Mouse (Mus musculus) duodenum, adult 2 months (tissue): ENCODE results near the gene Rbpms2. TPM values are rescaled to one million over a fixed set of nuclear protein-coding genes. Genes with fewer than 3 reads are reported as not detected.

Experiments used
- polyA plus RNA-seq: library from polyadenylated mRNA; depleted of rRNA; stranded (reverse); fragments of >200 nt; gene quantifications from 2 replicates; pipeline ENCODE4 v1.2.3, GENCODE M21; 2012; ENCODE audit warnings: low replicate concordance; rRNA removed

Gene Rbpms2
- polyA plus RNA-seq: 24.6 and 30.1 TPM in 2 replicates

GRCm38 (mm10) chr9:65629025-65629766 lies at the start of gene Rbpms2:
Rbpms2 (plus strand) TSS chr9:65629648.

GRCm38 (mm10) chr9:65579781-65580371 lies 49.6 kb upstream of the Rbpms2 start, which contains the start of gene Plekho2:
Plekho2 (minus strand) TSS chr9:65580040.

DNA sequence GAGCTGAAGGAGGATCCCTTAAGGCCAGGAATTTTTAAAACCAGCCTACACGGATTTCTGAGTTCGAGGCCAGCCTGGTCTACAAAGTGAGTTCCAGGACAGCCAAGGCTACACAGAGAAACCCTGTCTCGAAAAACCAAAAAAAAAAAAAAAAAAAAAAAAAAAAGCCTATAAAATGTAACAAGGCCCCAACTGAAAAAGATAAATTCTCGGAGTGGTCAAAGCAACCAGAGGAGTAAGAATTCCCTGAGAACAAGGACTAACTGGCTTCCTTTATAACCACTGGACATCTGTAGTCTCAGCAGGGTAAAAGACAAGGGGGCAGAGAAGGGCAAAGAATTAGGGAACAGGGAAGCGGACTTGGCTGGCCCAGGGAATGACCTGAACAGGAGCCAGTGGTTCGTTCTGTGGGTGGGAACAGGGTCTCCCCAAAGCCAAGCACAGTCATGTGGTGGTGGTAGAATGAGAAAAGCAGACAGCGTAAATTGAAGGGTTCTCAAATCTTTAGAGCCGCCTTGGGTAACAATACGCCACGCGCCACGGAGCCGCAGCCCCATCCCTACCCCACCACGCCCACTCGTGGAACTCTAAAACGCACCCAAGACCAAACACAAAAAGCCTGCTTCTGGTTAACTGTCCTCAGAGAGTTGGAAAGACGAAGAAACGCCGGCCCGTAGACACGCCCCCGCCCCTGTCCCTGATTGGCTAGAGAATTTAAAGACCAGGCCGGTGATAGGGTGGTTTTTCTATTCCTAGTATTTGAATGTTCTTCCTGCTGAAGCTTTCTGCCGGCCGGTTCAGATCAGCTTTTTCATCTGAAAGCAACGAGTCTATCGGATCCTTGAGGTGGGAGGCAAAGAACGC lies 42.8 kb upstream of the Rbpms2 start, which contains the start of gene Pif1:
Pif1 (plus strand) TSS at position 755 of the 864 bp plus-strand sequence.

DNA sequence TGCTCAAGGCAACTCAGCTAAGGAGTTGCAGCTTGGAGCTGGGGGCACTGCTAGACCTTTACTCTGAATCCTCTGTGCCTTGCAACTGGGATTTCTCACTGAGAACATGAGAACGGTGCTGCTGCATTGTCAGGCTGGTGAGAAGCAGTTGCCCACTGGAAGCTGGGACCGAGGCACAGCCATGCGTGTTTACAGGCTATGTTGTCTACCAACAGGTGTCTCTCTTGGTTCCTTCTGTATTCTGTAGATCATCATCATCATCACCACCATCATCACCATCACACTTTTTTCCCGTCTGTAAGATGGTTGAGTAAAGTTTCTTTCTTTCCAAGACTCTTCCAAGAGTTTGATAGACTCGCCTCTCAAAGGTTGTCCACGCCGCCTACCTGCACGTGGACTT lies 38.3 kb downstream of the Rbpms2 start, which contains the start of gene Oaz2:
Oaz2 (plus strand) TSS at position 301 of the 400 bp plus-strand sequence.

Other genes with a start within 250 kb of the Rbpms2 start
- 0.53 and 0.77 TPM in 2 replicates for gene Kbtbd13, start 238.0 kb upstream of the Rbpms2 start, polyA plus RNA-seq
- 1.3 and 2.5 TPM in 2 replicates for gene Rasl12, start 231.1 kb upstream of the Rbpms2 start, polyA plus RNA-seq
- gene Slc51b, start 206.7 kb upstream of the Rbpms2 start, polyA plus RNA-seq: 2.1 and 4.2 TPM in 2 replicates
- gene Mtfmt, start 193.9 kb upstream of the Rbpms2 start, polyA plus RNA-seq: 2.8 and 5.3 TPM in 2 replicates
- gene Spg21, start 168.7 kb upstream of the Rbpms2 start, polyA plus RNA-seq: 7.1 and 9.0 TPM in 2 replicates
- not detected in 2 replicates for gene Ankdd1a, start 109.5 kb upstream of the Rbpms2 start, polyA plus RNA-seq
- gene Plekho2, start 49.6 kb upstream of the Rbpms2 start, polyA plus RNA-seq: 9.5 and 12.6 TPM in 2 replicates
- 2.1 and 3.0 TPM in 2 replicates for gene Pif1, start 42.5 kb upstream of the Rbpms2 start, polyA plus RNA-seq
- 50.3 and 55.4 TPM in 2 replicates for gene Oaz2, start 38.4 kb downstream of the Rbpms2 start, polyA plus RNA-seq
- gene Zfp609, start 197.9 kb downstream of the Rbpms2 start, polyA plus RNA-seq: 3.4 and 5.9 TPM in 2 replicates